In the genomic region with DNA sequence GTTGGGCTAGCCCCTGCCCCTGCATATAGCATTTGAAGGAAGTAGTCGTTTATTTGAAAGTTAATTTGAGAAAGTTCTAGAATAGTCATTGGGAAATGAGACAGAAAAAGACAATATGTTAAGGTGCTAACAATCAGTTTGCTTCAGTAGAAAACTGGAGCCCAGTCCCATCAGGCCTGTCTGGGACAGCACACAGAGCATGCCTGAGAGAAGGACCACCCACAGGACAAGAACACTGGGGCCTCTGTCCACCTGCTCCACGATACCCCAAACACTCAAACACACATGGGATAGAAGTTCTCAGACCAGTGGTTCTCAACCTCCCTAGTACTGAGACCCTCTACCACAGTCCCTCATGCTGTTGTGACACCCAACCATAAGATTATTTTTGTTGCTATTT, we compare ENCODE assay signal across 19 mouse cellular contexts.
"Had no signal": no experiment of that assay in that cellular context is flagged by ENCODE, and none has a peak within 500 bp of the region (broad histone marks: within the 10 kb centered on the region; RNA-seq: fewer than 3 reads in every experiment).

No protein-coding gene starts in this region.

- ATAC-seq: liver, postnatal 0 days; lung, postnatal 0 days; midbrain, embryonic 13.5 days; midbrain, embryonic 15.5 days had no signal

- H3K9me3 ChIP-seq: liver, embryonic 15.5 days; lung, embryonic 15.5 days; midbrain, embryonic 13.5 days; midbrain, embryonic 15.5 days; neural tube, embryonic 13.5 days; neural tube, embryonic 15.5 days had no signal

- H3K4me1 ChIP-seq: liver, embryonic 15.5 days had no signal

- H3K27me3 ChIP-seq: liver, embryonic 15.5 days; lung, embryonic 15.5 days; midbrain, embryonic 15.5 days had no signal

- H3K27ac ChIP-seq: liver, embryonic 15.5 days; macrophage; midbrain, embryonic 15.5 days had no signal

- DNase-seq: liver, postnatal 0 days; lung, adult 2 months; lung, postnatal 14 days; lung, postnatal 36 days; right cerebral cortex, adult 18-20 months; right cerebral cortex, postnatal 25 days; right cerebral cortex, postnatal 4 days; spleen, adult 18-20 months; thymus, adult 18-20 months; thymus, postnatal 36 days had no signal

- H3K36me3 ChIP-seq: liver, embryonic 15.5 days; lung, embryonic 15.5 days; midbrain, embryonic 13.5 days; midbrain, embryonic 15.5 days; neural tube, embryonic 13.5 days; neural tube, embryonic 15.5 days had no signal

- H3K4me3 ChIP-seq: liver, embryonic 15.5 days; lung, embryonic 15.5 days; megakaryocyte, embryonic 14.5 days; midbrain, embryonic 13.5 days; midbrain, embryonic 15.5 days; neural tube, embryonic 13.5 days; neural tube, embryonic 15.5 days had no signal
